Mouse (Mus musculus): ENCODE data around the gene Kcnip4. TPM values are rescaled to one million over a fixed set of nuclear protein-coding genes. Genes with fewer than 3 reads are reported as not detected.

The Kcnip4 gene
- total RNA-seq, 1 experiment = 0.09 TPM

- no peak for DNase-seq (ENCODE audit: low read depth, low spot score)
- H3K27ac ChIP-seq (ENCODE audit: insufficient read depth, low read depth, low read length, poor library complexity, severe bottlenecking) = no peak overlapping the region
- H3K4me3 ChIP-seq (ENCODE audit: insufficient read depth in 1 of 2, low read depth in 1 of 2, low read length in 2 of 2, poor library complexity in 1 of 2, severe bottlenecking in 1 of 2) = no peak overlapping the region
- H3K4me1 ChIP-seq (ENCODE audit: control insufficient read depth in 2 of 2, insufficient read depth in 2 of 2, low read length in 2 of 2, poor library complexity in 1 of 2) = no peaks in the 10 kb centered on the region
- H3K36me3 ChIP-seq (ENCODE audit: control insufficient read depth, insufficient read depth, low read length, poor library complexity, severe bottlenecking) = no peaks in the 10 kb centered on the region
- in situ Hi-C loops (cut with MboI; ENCODE audit: low sequenced_read_pairs in 2 of 2, unreplicated experiment in 2 of 2) = no loop called here
- H3K9me3 ChIP-seq (ENCODE audit: control insufficient read depth, insufficient read depth, low read depth, low read length) = no peaks in the 10 kb centered on the region
- no peak for TF ChIP-seq MAFK (IDR thresholded peaks at IDR 0.05; ENCODE audit: insufficient read depth, low read depth, low read length)
- TF ChIP-seq ZNF384 (IDR thresholded peaks at IDR 0.05; ENCODE audit: low read depth, low read length) = no peak
- no peak for TF ChIP-seq HCFC1 (IDR thresholded peaks at IDR 0.05; ENCODE audit: borderline replicate concordance, insufficient read depth, low read length)
- no peak for TF ChIP-seq ZC3H11A (IDR thresholded peaks at IDR 0.05; ENCODE audit: borderline replicate concordance, low read depth, low read length)
- no peak for TF ChIP-seq CHD2 (IDR thresholded peaks at IDR 0.05; ENCODE audit: low read depth, low read length)
- H3K9ac ChIP-seq (ENCODE audit: insufficient read depth, low read depth, low read length, poor library complexity, severe bottlenecking) = no peak overlapping the region
Observed at GRCm38 (mm10) chr5:49453100-49453499, 71.6 kb downstream of the Kcnip4 start.

GRCm38 (mm10) chr5:49451295-49451694 lies 73.4 kb downstream of the Kcnip4 start:
- DNase-seq (ENCODE audit: low read depth, low spot score) = no peak
- H3K27ac ChIP-seq (ENCODE audit: insufficient read depth, low read depth, low read length, poor library complexity, severe bottlenecking) = no peak overlapping the region
- H3K4me3 ChIP-seq (ENCODE audit: insufficient read depth in 1 of 2, low read depth in 1 of 2, low read length in 2 of 2, poor library complexity in 1 of 2, severe bottlenecking in 1 of 2) = no peak overlapping the region
- in situ Hi-C loops (cut with MboI; ENCODE audit: low sequenced_read_pairs in 2 of 2, unreplicated experiment in 2 of 2) = no loop called here
- no peak for TF ChIP-seq ZNF384 (IDR thresholded peaks at IDR 0.05; ENCODE audit: low read depth, low read length)
- no peak for TF ChIP-seq HCFC1 (IDR thresholded peaks at IDR 0.05; ENCODE audit: borderline replicate concordance, insufficient read depth, low read length)
- TF ChIP-seq MAFK (IDR thresholded peaks at IDR 0.05; ENCODE audit: insufficient read depth, low read depth, low read length) = no peak
- TF ChIP-seq CHD2 (IDR thresholded peaks at IDR 0.05; ENCODE audit: low read depth, low read length) = no peak
- TF ChIP-seq ZC3H11A (IDR thresholded peaks at IDR 0.05; ENCODE audit: borderline replicate concordance, low read depth, low read length) = no peak
- no peaks in the 10 kb centered on the region for H3K4me1 ChIP-seq (ENCODE audit: control insufficient read depth in 2 of 2, insufficient read depth in 2 of 2, low read length in 2 of 2, poor library complexity in 1 of 2)
- no peaks in the 10 kb centered on the region for H3K36me3 ChIP-seq (ENCODE audit: control insufficient read depth, insufficient read depth, low read length, poor library complexity, severe bottlenecking)
- H3K9me3 ChIP-seq (ENCODE audit: control insufficient read depth, insufficient read depth, low read depth, low read length) = no peaks in the 10 kb centered on the region
- H3K9ac ChIP-seq (ENCODE audit: insufficient read depth, low read depth, low read length, poor library complexity, severe bottlenecking) = no peak overlapping the region

GRCm38 (mm10) chr5:49450876-49451275 lies 73.8 kb downstream of the Kcnip4 start:
- Histone ChIP-seq H3K27ac (ENCODE audit: insufficient read depth, low read depth, low read length, poor library complexity, severe bottlenecking) (no peak overlapping the region), H3K9me3 (ENCODE audit: control insufficient read depth, insufficient read depth, low read depth, low read length) (no peaks in the 10 kb centered on the region), H3K36me3 (ENCODE audit: control insufficient read depth, insufficient read depth, low read length, poor library complexity, severe bottlenecking) (no peaks in the 10 kb centered on the region), H3K9ac (ENCODE audit: insufficient read depth, low read depth, low read length, poor library complexity, severe bottlenecking) (no peak overlapping the region), H3K4me1 (ENCODE audit: control insufficient read depth in 2 of 2, insufficient read depth in 2 of 2, low read length in 2 of 2, poor library complexity in 1 of 2) (no peaks in the 10 kb centered on the region), H3K4me3 (ENCODE audit: insufficient read depth in 1 of 2, low read depth in 1 of 2, low read length in 2 of 2, poor library complexity in 1 of 2, severe bottlenecking in 1 of 2) (no peak overlapping the region)
- DNase-seq (ENCODE audit: low read depth, low spot score) = no peak
- TF ChIP-seq ZC3H11A (IDR thresholded peaks at IDR 0.05; ENCODE audit: borderline replicate concordance, low read depth, low read length) (no peak), MAFK (IDR thresholded peaks at IDR 0.05; ENCODE audit: insufficient read depth, low read depth, low read length) (no peak), CHD2 (IDR thresholded peaks at IDR 0.05; ENCODE audit: low read depth, low read length) (no peak), HCFC1 (IDR thresholded peaks at IDR 0.05; ENCODE audit: borderline replicate concordance, insufficient read depth, low read length) (no peak), ZNF384 (IDR thresholded peaks at IDR 0.05; ENCODE audit: low read depth, low read length) (no peak)
- in situ Hi-C loops (cut with MboI; ENCODE audit: low sequenced_read_pairs in 2 of 2, unreplicated experiment in 2 of 2) = no loop called here

GRCm38 (mm10) chr5:49437236-49437635 lies 87.5 kb downstream of the Kcnip4 start:
- in situ Hi-C loops (cut with MboI; ENCODE audit: low sequenced_read_pairs in 2 of 2, unreplicated experiment in 2 of 2) = no loop called here
- H3K4me1 ChIP-seq (ENCODE audit: control insufficient read depth in 2 of 2, insufficient read depth in 2 of 2, low read length in 2 of 2, poor library complexity in 1 of 2) = no peaks in the 10 kb centered on the region
- H3K27ac ChIP-seq (ENCODE audit: insufficient read depth, low read depth, low read length, poor library complexity, severe bottlenecking) = no peak overlapping the region
- no peaks in the 10 kb centered on the region for H3K9me3 ChIP-seq (ENCODE audit: control insufficient read depth, insufficient read depth, low read depth, low read length)
- H3K9ac ChIP-seq (ENCODE audit: insufficient read depth, low read depth, low read length, poor library complexity, severe bottlenecking) = no peak overlapping the region
- H3K4me3 ChIP-seq (ENCODE audit: insufficient read depth in 1 of 2, low read depth in 1 of 2, low read length in 2 of 2, poor library complexity in 1 of 2, severe bottlenecking in 1 of 2) = no peak overlapping the region
- TF ChIP-seq HCFC1 (IDR thresholded peaks at IDR 0.05; ENCODE audit: borderline replicate concordance, insufficient read depth, low read length) (no peak), ZNF384 (IDR thresholded peaks at IDR 0.05; ENCODE audit: low read depth, low read length) (no peak), ZC3H11A (IDR thresholded peaks at IDR 0.05; ENCODE audit: borderline replicate concordance, low read depth, low read length) (no peak), CHD2 (IDR thresholded peaks at IDR 0.05; ENCODE audit: low read depth, low read length) (no peak), MAFK (IDR thresholded peaks at IDR 0.05; ENCODE audit: insufficient read depth, low read depth, low read length) (no peak)
- DNase-seq (ENCODE audit: low read depth, low spot score) = no peak
- no peaks in the 10 kb centered on the region for H3K36me3 ChIP-seq (ENCODE audit: control insufficient read depth, insufficient read depth, low read length, poor library complexity, severe bottlenecking)

GRCm38 (mm10) chr5:49427689-49428088 lies 97.0 kb downstream of the Kcnip4 start:
- H3K4me1 ChIP-seq (ENCODE audit: control insufficient read depth in 2 of 2, insufficient read depth in 2 of 2, low read length in 2 of 2, poor library complexity in 1 of 2) = no peaks in the 10 kb centered on the region
- H3K36me3 ChIP-seq (ENCODE audit: control insufficient read depth, insufficient read depth, low read length, poor library complexity, severe bottlenecking) = no peaks in the 10 kb centered on the region
- no peak overlapping the region for H3K4me3 ChIP-seq (ENCODE audit: insufficient read depth in 1 of 2, low read depth in 1 of 2, low read length in 2 of 2, poor library complexity in 1 of 2, severe bottlenecking in 1 of 2)
- DNase-seq (ENCODE audit: low read depth, low spot score) = no peak
- TF ChIP-seq CHD2 (IDR thresholded peaks at IDR 0.05; ENCODE audit: low read depth, low read length) (no peak), MAFK (IDR thresholded peaks at IDR 0.05; ENCODE audit: insufficient read depth, low read depth, low read length) (no peak), ZC3H11A (IDR thresholded peaks at IDR 0.05; ENCODE audit: borderline replicate concordance, low read depth, low read length) (no peak)
- no peak overlapping the region for H3K9ac ChIP-seq (ENCODE audit: insufficient read depth, low read depth, low read length, poor library complexity, severe bottlenecking)
- in situ Hi-C loops (cut with MboI; ENCODE audit: low sequenced_read_pairs in 2 of 2, unreplicated experiment in 2 of 2) = no loop called here
- no peak overlapping the region for H3K27ac ChIP-seq (ENCODE audit: insufficient read depth, low read depth, low read length, poor library complexity, severe bottlenecking)
- H3K9me3 ChIP-seq (ENCODE audit: control insufficient read depth, insufficient read depth, low read depth, low read length) = no peaks in the 10 kb centered on the region

Data from ES-E14 (cell line).